Mouse (Mus musculus) ES-E14 (cell line): ENCODE measurements at regions not wholly inside any gene's neighbourhood (a gene's known extent, or its start where the extent isn't known, plus 50 kb on each side); places are given as distances from the start of the nearest gene placed in this dataset.

Experiments
- DNase-seq: peaks from one replicate; pipeline ENCODE4 v3.0.0-alpha.2; 2013; ENCODE audit warnings: low read depth, low spot score
- H3K27ac ChIP-seq: 2 replicates; pipeline ENCODE4 v1.5.1; 2012; ENCODE audit warnings: low read depth, mild to moderate bottlenecking, low read length, moderate library complexity, mixed read lengths; ENCODE audit not compliant: poor library complexity, insufficient read depth, severe bottlenecking
- H3K36me3 ChIP-seq: 2 replicates; pipeline ENCODE4 v1.6.1; 2012; ENCODE audit warnings: mild to moderate bottlenecking, low read length, moderate library complexity, mixed read lengths; ENCODE audit not compliant: control insufficient read depth, poor library complexity, insufficient read depth, severe bottlenecking
- H3K4me1 ChIP-seq, 2 experiments: fragments of 150-350 bp in 1 of 2; sonication (generic) in 1 of 2; 2 replicates each; pipeline ENCODE4 v1.6.1; 2012; ENCODE audit warnings: low read length in 2 of 2, mild to moderate bottlenecking in 1 of 2, mixed read lengths in 1 of 2; ENCODE audit not compliant: control insufficient read depth in 2 of 2, insufficient read depth in 2 of 2, poor library complexity in 1 of 2
- H3K4me3 ChIP-seq, 2 experiments: fragments of 150-350 bp in 1 of 2; sonication (generic) in 1 of 2; 2 replicates each; pipeline ENCODE4 v1.5.1; 2012; ENCODE audit warnings: low read length in 2 of 2, low read depth in 1 of 2, mild to moderate bottlenecking in 1 of 2, mixed read lengths in 1 of 2; ENCODE audit not compliant: insufficient read depth in 1 of 2, poor library complexity in 1 of 2, severe bottlenecking in 1 of 2
- H3K9ac ChIP-seq: 2 replicates; pipeline ENCODE4 v1.6.1; 2012; ENCODE audit warnings: low read depth, mild to moderate bottlenecking, low read length, mixed read lengths; ENCODE audit not compliant: poor library complexity, insufficient read depth, severe bottlenecking
- H3K9me3 ChIP-seq: fragments of 150-350 bp; sonication (generic); 2 replicates; pipeline ENCODE4 v1.6.1; 2012; ENCODE audit warnings: low read depth, mild to moderate bottlenecking, low read length; ENCODE audit not compliant: control insufficient read depth, insufficient read depth
- CHD2 ChIP-seq: IDR thresholded peaks from 2 replicates; pipeline ENCODE4 v1.6.1; 2014; ENCODE audit warnings: mild to moderate bottlenecking, low read depth, low read length, inconsistent platforms
- HCFC1 ChIP-seq: IDR thresholded peaks from 2 replicates; pipeline ENCODE4 v1.6.1; 2012; ENCODE audit warnings: low read length, inconsistent platforms, borderline replicate concordance; ENCODE audit not compliant: insufficient read depth
- MAFK ChIP-seq: IDR thresholded peaks from 2 replicates; pipeline ENCODE4 v1.6.1; 2014; ENCODE audit warnings: mild to moderate bottlenecking, low read depth, low read length, inconsistent platforms; ENCODE audit not compliant: insufficient read depth
- ZC3H11A ChIP-seq: IDR thresholded peaks from 2 replicates; pipeline ENCODE4 v1.6.1; 2012; ENCODE audit warnings: low read depth, mild to moderate bottlenecking, inconsistent platforms, low read length, borderline replicate concordance
- ZNF384 ChIP-seq: IDR thresholded peaks from 2 replicates; pipeline ENCODE4 v1.6.1; 2012; ENCODE audit warnings: low read depth, low read length, inconsistent platforms
- in situ Hi-C, 2 experiments: fragments of 600-800 bp; cut with MboI; formaldehyde crosslinking; loops; one replicate each; pipeline ENCODE4 v1.15.1; 2025; ENCODE audit warnings: low sequenced_read_pairs in 2 of 2, inconsistent platforms in 1 of 2; ENCODE audit not compliant: unreplicated experiment in 2 of 2

DNA sequence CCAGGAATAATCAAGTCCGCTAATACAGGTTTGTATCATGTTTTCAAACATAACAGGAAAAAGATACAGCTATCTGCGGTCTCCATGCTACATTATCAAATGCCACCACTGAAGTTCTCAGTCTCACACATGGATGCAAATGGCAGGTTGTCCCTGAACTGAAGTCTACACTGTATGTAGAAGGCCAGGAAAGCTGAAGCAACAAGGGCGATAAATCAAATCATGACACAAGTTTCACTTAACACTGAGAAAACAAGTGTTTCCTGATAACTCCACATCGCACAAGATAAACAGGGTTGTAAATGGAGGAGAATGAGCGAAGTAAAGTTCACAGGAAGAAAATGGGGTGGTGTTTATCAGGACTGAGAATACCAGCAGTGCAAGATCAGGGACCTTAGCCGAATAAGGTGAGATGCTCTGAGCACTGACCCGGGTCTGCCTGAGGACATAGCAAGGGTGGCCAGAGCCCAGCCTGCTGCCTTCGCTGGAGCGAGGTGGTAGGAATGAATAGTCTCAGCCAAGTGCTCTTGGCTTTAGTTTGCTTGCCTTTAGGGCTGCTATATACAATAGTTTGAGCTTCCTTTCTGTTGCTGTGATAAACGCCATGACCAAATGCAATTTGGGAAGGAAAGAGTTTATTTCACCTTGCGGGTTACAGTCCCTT is 196.3 kb upstream of the Nfe2l3 start:
- TF ChIP-seq MAFK (no peak), CHD2 (no peak), HCFC1 (no peak), ZC3H11A (no peak), ZNF384 (no peak)
- in situ Hi-C loops, result no loop called here
- Histone ChIP-seq H3K9me3 (no peaks in the 10 kb centered on the region), H3K27ac (no peak overlapping the region), H3K4me3 (no peak overlapping the region), H3K9ac (no peak overlapping the region), H3K4me1 (no peaks in the 10 kb centered on the region), H3K36me3 (no peaks in the 10 kb centered on the region)
- no peak for DNase-seq

- TF ChIP-seq ZNF384 (no peak), MAFK (no peak), ZC3H11A (no peak), CHD2 (no peak), HCFC1 (no peak)
- Histone ChIP-seq H3K36me3 (no peaks in the 10 kb centered on the region), H3K4me3 (no peak overlapping the region), H3K9ac (no peak overlapping the region), H3K9me3 (no peaks in the 10 kb centered on the region), H3K4me1 (no peaks in the 10 kb centered on the region), H3K27ac (no peak overlapping the region)
- DNase-seq, result no peak
- in situ Hi-C loops, result no loop called here
Measured at GRCm38 (mm10) chr6:51240039-51240438, 192.4 kb upstream of the Nfe2l3 start.

- DNase-seq, result no peak
- TF ChIP-seq HCFC1 (no peak), MAFK (peak; percentile 96), ZNF384 (no peak), ZC3H11A (no peak), CHD2 (no peak)
- Histone ChIP-seq H3K9me3 (no peaks in the 10 kb centered on the region), H3K36me3 (no peaks in the 10 kb centered on the region), H3K4me1 (no peaks in the 10 kb centered on the region), H3K9ac (no peak overlapping the region), H3K4me3 (no peak overlapping the region), H3K27ac (no peak overlapping the region)
- in situ Hi-C loops, result no loop called here
Measured at GRCm38 (mm10) chr6:51250233-51250632, 182.2 kb upstream of the Nfe2l3 start.

- no peaks in the 10 kb centered on the region for H3K4me1 ChIP-seq
- TF ChIP-seq MAFK, result no peak
- TF ChIP-seq CHD2, result no peak
- no peak for TF ChIP-seq ZC3H11A
- TF ChIP-seq HCFC1, result no peak
- TF ChIP-seq ZNF384, result no peak
- H3K9ac ChIP-seq, result no peak overlapping the region
- H3K36me3 ChIP-seq, result no peaks in the 10 kb centered on the region
- in situ Hi-C loops, result no loop called here
- no peak overlapping the region for H3K4me3 ChIP-seq
- DNase-seq, result no peak
- H3K27ac ChIP-seq, result no peak overlapping the region
- no peaks in the 10 kb centered on the region for H3K9me3 ChIP-seq
Measured at GRCm38 (mm10) chr6:51251432-51251831, 181.0 kb upstream of the Nfe2l3 start.

DNA sequence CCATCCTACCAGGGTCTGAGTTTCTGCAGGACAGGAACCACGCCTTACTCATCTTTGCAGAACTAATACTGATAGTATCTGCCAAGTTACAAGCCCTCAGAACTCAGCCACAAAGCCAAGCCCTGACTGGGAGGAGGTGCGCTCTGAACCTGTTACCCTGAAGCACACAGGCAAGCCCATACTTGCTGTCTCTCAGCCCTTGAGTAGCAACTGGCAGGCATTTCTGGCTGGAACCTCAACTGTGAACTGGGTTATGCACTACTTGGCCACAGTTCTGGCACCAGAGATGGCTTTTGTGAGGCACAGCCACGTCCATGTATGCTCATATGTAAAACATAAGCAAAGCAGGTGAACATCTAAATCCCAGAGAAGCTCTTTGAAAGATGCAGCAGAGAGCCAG is 179.7 kb upstream of the Nfe2l3 start:
- in situ Hi-C loops, result no loop called here
- H3K36me3 ChIP-seq, result no peaks in the 10 kb centered on the region
- no peaks in the 10 kb centered on the region for H3K9me3 ChIP-seq
- H3K27ac ChIP-seq, result no peak overlapping the region
- DNase-seq, result no peak
- TF ChIP-seq HCFC1 (no peak), ZNF384 (no peak), CHD2 (no peak), ZC3H11A (no peak), MAFK (no peak)
- H3K4me3 ChIP-seq, result no peak overlapping the region
- H3K9ac ChIP-seq, result no peak overlapping the region
- H3K4me1 ChIP-seq, result no peaks in the 10 kb centered on the region
